Mouse (Mus musculus) naive thymus-derived CD4-positive, alpha-beta T cell, adult 2 months (primary cell): Measurements from ENCODE around the gene Trex1.
A peak's percentile ranks its signal among the peaks of the same experiment; 100 is the strongest.

ENCODE experiments used
- DNase-seq: peaks from one replicate; pipeline ENCODE4 v3.0.0-alpha.2; 2011; ENCODE audit warnings: low read depth

Trex1 gene

GRCm38 (mm10) chr9:109059136-109059903 is at the start of gene Trex1:
TSS of gene Trex1 (minus strand) at chr9:109059734.
- DNase-seq, result peak; percentile 95

- DNase-seq, result no peak
Observed at GRCm38 (mm10) chr9:109107341-109107740, 47.8 kb upstream of the Trex1 start.

- no peak for DNase-seq
Observed at GRCm38 (mm10) chr9:109105648-109106047, 46.1 kb upstream of the Trex1 start.

- no peak for DNase-seq
Observed at GRCm38 (mm10) chr9:109105011-109105410, 45.5 kb upstream of the Trex1 start.

GRCm38 (mm10) chr9:109104083-109104482 is 44.5 kb upstream of the Trex1 start:
- no peak for DNase-seq

- DNase-seq, result no peak
Observed at GRCm38 (mm10) chr9:109103250-109103649, 43.7 kb upstream of the Trex1 start.

GRCm38 (mm10) chr9:109102541-109102940 is 43.0 kb upstream of the Trex1 start:
- DNase-seq, result no peak

- DNase-seq, result no peak
Observed at GRCm38 (mm10) chr9:109101933-109102445, 42.5 kb upstream of the Trex1 start.

- DNase-seq, result no peak
Observed at GRCm38 (mm10) chr9:109100307-109100928, 40.9 kb upstream of the Trex1 start.

- no peak for DNase-seq
Observed at GRCm38 (mm10) chr9:109098969-109099368, 39.4 kb upstream of the Trex1 start.

GRCm38 (mm10) chr9:109098366-109098765 is 38.8 kb upstream of the Trex1 start:
- DNase-seq, result no peak

GRCm38 (mm10) chr9:109097831-109098230 is 38.3 kb upstream of the Trex1 start:
- no peak for DNase-seq

- DNase-seq, result no peak
Observed at GRCm38 (mm10) chr9:109097291-109097690, 37.8 kb upstream of the Trex1 start.

- DNase-seq, result no peak
Observed at GRCm38 (mm10) chr9:109096856-109097255, 37.3 kb upstream of the Trex1 start.

GRCm38 (mm10) chr9:109096251-109096661 is 36.7 kb upstream of the Trex1 start:
- no peak for DNase-seq

- peak; percentile 73 for DNase-seq
Observed at GRCm38 (mm10) chr9:109095137-109095982, 35.8 kb upstream of the Trex1 start, which contains the start of gene Plxnb1. TSS of gene Plxnb1 (plus strand) at chr9:109095389.

- DNase-seq, result peak; percentile 23
Observed at GRCm38 (mm10) chr9:109094553-109095136, 35.1 kb upstream of the Trex1 start.

- DNase-seq, result no peak
Observed at GRCm38 (mm10) chr9:109093786-109094552, 34.4 kb upstream of the Trex1 start.

- DNase-seq, result no peak
Observed at GRCm38 (mm10) chr9:109092799-109093198, 33.3 kb upstream of the Trex1 start.

GRCm38 (mm10) chr9:109091802-109092201 is 32.3 kb upstream of the Trex1 start:
- no peak for DNase-seq

GRCm38 (mm10) chr9:109090446-109090845 is 30.9 kb upstream of the Trex1 start:
- no peak for DNase-seq
